ENCODE assay signal across 8 mouse cellular contexts in genomic region chr15:10439963-10440362, GRCm38 (mm10). TPM values are rescaled to one million over a fixed set of nuclear protein-coding genes. Genes with fewer than 3 reads are reported as not detected.
DNase-seq lines count a peak whose midpoint lies in the region.
"Had no signal": no experiment of that assay in that cellular context is flagged by ENCODE, and none has a peak within 500 bp of the region (broad histone marks: within the 10 kb centered on the region; RNA-seq: fewer than 3 reads in every experiment).

No protein-coding gene starts in this region.

- intact Hi-C loops in heart, postnatal 36 days (cut with DNase I), result loop anchor here (5.0 kb wide), 1 partner anchor 988 kb away; no protein-coding TSS in a partner anchor

- peak; percentile 31 for DNase-seq in heart, postnatal 4 days
- DNase-seq in heart, postnatal 36 days, result no peak
- peak; percentile 6 for DNase-seq in lung, postnatal 10 days
- no peak for DNase-seq in lung, adult 18-20 months
- DNase-seq in adrenal gland, postnatal 10 days, result peak; percentile 63
- peak; percentile 37 to 56 for DNase-seq in kidney, postnatal 4 days
- DNase-seq in layer of hippocampus, adult 8-10 months (ENCODE audit: low spot score in 2 of 2), result no peak
- DNase-seq: lung, postnatal 36 days had no signal

RNA-seq across cellular contexts. Expression of gene Dnajc21, which starts 30.4 kb away (rescaled TPM):
- 10 to 100 TPM; 20.1 to 21.6 TPM for total RNA-seq in heart, postnatal 4 days (2021)
- 10 to 100 TPM; 37.1 to 41.5 TPM for total RNA-seq in heart, postnatal 36 days (2021)
- total RNA-seq in adrenal gland, postnatal 10 days (2021), result 10 to 100 TPM; 27.1 to 39.7 TPM
- total RNA-seq in layer of hippocampus, adult 8-10 months (2022), result 10 to 100 TPM; 21.6 to 29.3 (median 23.6) TPM

RNA-seq across cellular contexts. Expression of gene Brix1, which starts 45.8 kb away (rescaled TPM):
- 10 to 100 TPM; 32.5 to 36.3 TPM for total RNA-seq in heart, postnatal 4 days (2021)
- 10 to 100 TPM; 19.9 to 20.0 TPM for total RNA-seq in heart, postnatal 36 days (2021)
- 10 to 100 TPM; 40.2 to 56.0 TPM for total RNA-seq in adrenal gland, postnatal 10 days (2021)
- total RNA-seq in layer of hippocampus, adult 8-10 months (2022), result 10 to 100 TPM; 20.9 to 24.9 (median 22.1) TPM

RNA-seq across cellular contexts. Expression of gene Rad1, which starts 45.9 kb away (rescaled TPM):
- 1 to 10 TPM; 7.5 to 9.4 TPM for total RNA-seq in heart, postnatal 4 days (2021)
- total RNA-seq in heart, postnatal 36 days (2021), result 1 to 10 TPM; 7.2 to 9.1 TPM
- 10 to 100 TPM in 1 of 2 experiments, 1 to 10 TPM in 1; 9.3 to 13.4 TPM for total RNA-seq in adrenal gland, postnatal 10 days (2021)
- 10 to 100 TPM; 12.4 to 16.1 (median 13.4) TPM for total RNA-seq in layer of hippocampus, adult 8-10 months (2022)

Comparison
In these comparisons a context has a peak if more than half of its experiments do, and no peak if none do; other contexts are left out.
1. DNase-seq: peak in heart, postnatal 4 days (single experiment), lung, postnatal 10 days (single experiment), adrenal gland, postnatal 10 days (single experiment) and kidney, postnatal 4 days (2 of 2); none in heart, postnatal 36 days (0 of 2), lung, adult 18-20 months (0 of 2) and layer of hippocampus, adult 8-10 months (0 of 2).